Mouse (Mus musculus): ENCODE measurements around the gene Ralbp1.

DNA sequence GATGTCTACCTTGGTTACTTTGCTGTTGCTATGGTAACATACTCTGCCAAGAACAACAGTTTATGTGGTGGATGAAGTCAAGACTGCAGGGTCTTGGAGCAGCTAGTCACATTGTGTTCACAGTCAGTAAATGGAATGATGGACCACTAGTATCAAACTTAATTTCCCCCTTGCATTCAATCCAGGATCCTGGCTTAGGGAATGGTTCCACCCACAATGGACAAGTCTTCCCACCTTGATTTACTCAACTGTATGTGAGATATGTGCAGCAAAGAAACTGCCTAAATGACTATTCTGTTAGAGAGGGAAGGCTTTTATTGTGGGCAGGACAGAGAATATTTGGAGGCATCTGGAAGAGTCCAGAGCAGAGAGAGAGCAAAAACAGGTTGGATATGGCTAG, 22.7 kb upstream of the Ralbp1 start:
- no peak for TF ChIP-seq POLR2A (IDR thresholded peaks at IDR 0.05; ENCODE audit: borderline replicate concordance, extremely low read depth, low read depth, low read length)
- no peak for TF ChIP-seq CTCF (IDR thresholded peaks at IDR 0.05; ENCODE audit: insufficient read depth, low read length)

All from lung, adult 2 months (tissue).